Mouse (Mus musculus) embryo, embryonic 11 days (tissue): ENCODE data around the gene Tstd1.

Source experiments
- DNase-seq: peaks from one replicate; pipeline ENCODE4 v3.0.0-alpha.2; 2015

The Tstd1 gene

DNA sequence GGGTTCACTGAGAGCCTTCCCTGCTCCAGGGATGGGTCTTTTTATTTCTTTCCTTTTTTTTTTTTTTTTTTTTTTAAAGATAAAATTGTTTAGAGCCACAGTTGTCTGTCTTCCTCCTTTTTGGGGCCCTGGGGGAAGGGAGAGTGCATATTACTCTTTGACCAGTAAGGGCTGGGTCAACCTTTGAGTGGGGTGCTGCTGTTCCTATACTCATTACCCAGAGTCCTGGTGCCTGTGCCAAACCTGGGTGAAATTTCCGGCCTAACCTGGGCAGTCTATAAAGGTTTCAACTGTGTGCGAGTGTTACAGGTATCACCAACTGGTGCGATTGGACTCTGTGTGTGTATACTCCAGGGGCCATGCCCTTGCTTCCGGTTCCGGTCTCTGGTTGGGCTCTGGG is at the start of gene Tstd1:
Gene Tstd1 (plus strand): TSS at position 213 of the 400 bp plus-strand sequence.
- DNase-seq: no peak

DNA sequence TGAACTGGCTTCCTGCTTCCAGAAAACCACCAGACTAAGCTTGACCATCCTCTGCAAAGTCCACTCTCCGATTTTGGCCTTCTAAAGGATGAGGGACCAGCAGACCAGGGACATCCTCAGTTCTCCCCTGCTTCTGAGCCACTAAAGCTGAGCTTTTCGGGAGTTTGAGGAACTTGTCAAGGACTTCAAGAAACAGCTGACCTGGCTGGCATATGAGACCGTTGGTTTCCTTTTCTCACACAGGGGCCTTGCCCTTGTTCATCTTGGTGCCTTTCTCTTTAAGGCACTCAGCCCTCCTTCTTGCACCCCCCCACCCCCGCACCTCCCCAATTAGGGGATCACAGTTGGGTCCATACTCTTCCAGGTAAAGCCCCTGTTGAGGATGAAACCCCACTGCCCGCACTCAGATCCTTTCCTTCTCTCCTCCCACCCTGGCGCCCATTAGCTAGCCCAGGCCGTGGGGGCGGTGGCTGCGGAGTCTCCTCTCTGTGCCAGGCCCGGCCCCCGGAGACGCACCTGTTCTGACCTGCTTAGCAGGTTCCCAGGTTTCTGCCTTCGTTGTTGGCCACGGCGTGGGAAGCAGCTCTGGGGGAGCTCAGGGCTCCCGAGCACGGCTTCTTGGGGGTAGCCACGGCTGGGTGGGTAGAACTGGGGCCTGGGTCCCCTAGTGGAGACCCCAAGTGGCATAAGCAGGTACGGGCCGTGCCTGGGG is 48.7 kb upstream of the Tstd1 start, which contains the start of gene Nectin4:
Gene Nectin4 (plus strand): TSS at position 255 of the 712 bp plus-strand sequence.
- DNase-seq: no peak

DNA sequence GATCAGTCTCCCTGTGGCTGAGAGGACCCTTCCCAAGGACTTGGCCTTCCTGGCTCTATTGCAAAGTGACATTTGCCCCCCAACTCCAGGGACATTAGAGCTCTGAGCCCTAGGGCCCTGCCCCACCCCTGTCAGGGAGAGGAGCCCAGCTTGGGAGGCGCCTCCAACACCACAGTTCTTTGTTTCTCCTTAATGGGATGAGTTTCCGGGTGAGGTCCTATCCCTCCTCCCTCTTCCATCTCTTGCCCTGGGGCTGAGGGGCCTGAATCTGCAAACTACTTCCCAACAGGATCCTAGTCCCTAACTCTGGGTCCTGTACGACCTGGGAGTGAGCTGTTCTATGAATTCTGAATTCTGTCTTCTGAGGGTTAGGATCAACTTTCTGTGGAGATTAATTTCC is 45.8 kb upstream of the Tstd1 start:
- no peak for DNase-seq

DNA sequence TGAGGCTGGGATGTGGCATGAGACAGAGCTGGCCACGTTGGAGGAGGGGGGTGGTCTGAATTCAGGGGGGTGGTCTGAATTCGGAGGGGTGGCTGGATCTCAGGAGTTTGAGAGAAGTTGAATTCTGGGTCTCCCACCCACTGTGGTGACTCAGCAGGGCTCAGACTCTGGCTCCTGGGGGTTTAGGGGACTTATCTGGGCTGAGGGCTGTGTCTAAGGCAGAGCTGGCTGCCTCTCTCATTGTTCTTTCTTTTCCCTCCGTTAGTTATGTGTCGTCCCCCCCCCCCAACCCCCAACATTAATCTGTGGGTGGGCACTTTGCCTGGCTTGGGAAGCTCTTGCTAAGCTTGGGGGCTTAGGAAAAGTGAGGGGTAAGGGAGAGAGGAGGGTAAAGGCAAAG is 44.7 kb upstream of the Tstd1 start:
- DNase-seq: no peak

DNA sequence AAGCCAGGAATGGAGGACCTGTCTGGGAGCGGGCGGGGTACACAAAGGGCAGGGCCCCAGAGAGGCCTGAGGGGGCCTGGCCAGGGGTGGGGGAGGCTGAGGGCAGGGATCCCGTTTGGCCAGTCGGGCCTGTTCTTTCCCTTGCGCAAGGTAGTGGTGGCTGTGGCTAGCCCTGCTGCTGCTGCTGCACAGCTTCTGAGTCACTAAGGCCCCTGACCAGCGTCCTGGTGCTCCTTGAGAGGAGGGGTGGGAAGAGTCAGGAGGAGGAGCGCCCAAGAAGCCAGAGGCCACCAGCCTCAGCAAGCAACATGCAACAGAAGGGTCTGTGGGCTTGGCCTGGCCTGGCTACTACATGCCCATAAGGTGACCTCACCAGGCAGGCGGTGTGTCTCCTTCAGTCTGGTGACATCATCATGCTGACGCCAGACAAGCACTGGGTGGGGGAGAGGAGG is 43.0 kb upstream of the Tstd1 start:
- no peak for DNase-seq

DNA sequence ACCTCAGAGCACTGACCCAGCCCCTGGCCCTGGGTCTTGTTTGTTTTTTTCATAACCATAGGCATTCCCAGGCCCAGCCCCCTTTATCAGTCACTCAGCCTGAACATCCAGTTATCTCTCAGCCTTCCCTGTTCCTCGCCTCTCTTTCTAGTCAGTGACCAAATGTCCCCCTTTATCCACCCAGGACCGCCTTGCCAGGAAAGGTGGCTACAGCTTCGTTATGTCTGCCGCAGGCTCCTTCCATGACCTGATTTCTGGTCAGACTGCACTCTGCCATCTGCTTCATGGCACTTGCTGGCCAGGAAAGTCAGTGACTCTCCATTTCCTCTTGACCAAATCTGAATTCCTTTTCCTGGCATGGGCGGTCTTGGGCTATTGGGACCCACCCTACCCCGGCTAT is 40.4 kb upstream of the Tstd1 start:
- no peak for DNase-seq

DNA sequence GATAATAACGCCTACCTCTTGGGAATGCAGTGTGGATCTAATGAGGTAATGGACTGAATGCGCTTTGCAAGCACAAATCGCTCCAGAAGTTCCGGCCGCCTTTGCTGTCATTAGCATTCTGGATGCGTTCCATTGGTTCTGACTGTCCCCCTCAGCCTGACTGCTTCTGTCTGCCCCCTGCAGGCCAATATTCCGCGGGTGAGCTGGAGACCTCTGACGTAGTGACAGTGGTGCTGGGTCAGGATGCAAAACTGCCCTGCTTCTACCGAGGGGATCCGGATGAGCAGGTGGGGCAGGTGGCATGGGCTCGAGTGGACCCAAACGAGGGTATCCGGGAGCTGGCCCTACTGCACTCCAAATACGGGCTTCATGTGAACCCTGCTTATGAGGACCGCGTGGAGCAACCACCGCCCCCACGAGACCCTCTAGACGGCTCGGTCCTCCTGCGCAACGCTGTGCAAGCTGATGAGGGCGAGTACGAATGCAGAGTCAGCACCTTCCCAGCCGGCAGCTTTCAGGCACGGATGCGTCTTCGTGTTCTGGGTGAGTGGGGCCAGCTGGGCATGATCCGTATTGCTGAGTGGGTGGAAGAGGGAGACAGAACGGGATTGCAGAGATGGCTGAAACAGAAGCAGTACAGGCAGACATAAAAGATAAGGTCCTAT is 38.6 kb upstream of the Tstd1 start:
- DNase-seq: peak; percentile 86

DNA sequence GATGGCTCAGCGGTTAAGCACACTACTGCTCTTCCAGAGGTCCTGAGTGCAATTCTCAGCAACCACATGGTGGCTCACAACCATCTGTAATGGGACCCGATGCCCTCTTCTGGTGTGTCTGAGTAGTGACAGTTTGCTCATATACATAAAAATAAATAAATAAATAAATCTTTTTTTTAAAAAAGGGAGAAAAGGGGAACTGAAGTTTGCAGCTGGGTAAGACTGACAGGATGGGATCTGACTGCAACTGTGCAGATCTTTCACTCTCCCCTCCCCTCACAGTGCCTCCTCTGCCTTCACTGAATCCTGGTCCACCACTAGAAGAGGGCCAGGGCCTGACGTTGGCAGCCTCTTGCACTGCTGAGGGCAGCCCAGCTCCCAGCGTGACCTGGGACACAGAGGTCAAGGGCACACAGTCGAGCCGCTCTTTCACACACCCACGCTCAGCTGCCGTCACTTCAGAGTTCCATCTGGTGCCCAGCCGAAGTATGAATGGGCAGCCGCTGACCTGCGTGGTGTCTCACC is 36.5 kb upstream of the Tstd1 start:
- DNase-seq: no peak

DNA sequence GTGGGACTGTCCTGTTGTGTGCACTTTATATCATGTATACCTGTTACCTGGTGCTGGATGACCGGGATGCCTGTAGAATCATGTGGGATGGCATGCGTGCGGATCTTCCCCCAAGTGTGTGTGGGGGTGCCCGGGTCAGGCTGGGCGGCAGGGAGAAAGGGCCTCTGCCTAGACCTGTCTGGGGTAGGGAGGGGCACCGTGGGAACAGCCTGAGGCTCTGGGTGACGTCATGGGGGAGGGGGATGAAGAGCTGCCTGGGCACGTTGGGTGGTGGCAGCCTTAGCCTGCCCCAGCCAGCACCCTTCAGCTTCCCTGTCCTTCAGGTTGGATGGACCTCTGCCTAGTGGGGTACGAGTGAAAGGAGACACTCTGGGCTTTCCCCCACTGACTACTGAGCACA is 34.3 kb upstream of the Tstd1 start:
- DNase-seq: no peak

DNA sequence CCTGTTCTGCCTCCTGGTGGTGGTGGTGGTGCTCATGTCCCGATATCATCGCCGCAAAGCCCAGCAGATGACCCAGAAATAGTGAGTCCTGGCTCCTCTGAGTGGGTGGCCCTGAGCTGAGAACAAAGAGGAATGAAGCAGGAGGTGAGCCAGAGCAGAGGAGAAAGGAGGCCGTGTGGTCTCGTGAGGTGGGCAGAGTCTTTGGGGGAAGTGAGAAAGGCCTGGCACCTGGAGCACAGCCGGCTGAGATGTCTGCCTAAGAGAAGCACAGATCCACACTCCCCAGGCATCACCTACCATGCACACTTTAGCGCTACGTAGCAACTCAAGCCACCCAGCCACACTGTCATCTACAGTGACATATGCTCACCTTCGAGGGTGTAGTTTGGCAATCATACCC is 33.5 kb upstream of the Tstd1 start:
- no peak for DNase-seq

DNA sequence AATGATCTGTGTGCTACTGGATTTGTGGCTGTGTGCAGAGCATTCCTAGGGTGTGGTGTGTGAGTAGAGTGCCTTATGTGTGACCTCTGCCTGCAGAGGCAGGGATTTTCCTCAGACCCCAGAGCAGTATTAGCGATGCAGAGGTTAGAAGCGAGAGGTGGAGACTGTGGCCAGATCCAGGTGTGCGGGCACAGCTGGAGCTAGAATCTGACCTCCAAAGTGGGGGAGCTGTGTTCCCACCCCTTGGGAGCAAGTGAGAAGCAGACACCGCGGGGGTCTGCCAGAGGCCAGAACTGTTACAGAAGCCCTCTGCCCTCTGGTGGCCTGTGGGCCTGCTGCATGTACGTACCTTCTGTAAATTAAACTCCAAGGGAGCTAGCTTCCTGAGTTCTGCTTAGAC is 31.6 kb upstream of the Tstd1 start:
- DNase-seq: peak; percentile 72

DNA sequence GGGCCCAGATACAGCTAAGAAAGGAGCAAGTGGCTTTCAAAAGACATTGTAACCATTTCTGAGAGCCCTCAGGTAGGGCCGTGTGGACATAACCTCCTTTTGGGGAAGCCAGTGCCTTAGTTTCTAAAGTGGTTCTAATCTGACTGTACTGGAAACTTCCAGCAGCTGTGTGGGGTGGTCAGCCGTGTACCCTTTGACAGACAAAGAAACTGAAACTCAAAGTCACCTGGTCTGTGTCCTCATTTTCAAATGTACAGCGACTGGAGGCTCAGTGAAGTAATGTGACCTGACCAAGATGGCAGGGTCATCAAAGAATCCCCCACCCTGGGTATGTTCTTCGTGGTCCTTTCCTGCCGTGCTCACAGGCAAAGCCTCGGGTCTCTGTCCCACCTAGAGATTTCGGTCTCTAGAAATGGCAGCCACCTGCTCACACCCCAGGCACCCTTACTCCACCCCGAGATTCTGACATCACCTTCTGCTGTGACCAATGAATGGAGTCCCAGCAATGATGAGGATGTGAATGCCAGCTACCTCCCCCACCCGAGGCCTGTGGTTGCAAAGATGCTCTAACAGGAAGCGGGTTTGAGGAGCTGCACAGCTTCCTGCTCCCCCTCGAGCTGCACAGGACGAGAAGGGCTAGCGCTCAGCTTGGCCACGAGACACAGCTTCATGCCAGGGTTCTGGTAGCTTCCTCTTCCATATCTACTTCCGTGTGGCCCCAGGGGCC is 30.1 kb upstream of the Tstd1 start, which contains the start of gene Arhgap30:
Gene Arhgap30 (plus strand): TSS at position 579 of the 727 bp plus-strand sequence.
- no peak for DNase-seq

DNA sequence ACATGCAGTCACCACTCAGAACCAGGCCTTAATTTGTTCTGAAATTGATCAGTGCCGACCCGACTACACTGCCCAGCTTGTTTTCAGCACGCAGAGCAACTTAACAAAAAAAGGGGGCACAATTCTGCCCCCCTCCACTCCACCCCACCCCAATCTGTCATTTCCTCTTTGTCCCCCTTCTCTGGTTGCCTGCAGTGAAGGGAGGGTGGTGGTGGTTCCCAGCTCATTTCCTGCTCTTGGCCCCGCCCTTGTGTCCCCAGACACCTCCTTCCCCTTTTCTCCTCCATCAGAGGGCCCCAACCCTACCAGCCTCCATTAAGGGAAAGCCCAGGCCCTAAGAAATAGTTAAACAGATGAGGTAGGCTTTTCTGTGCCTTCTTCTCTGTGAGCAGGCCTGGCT is 28.6 kb upstream of the Tstd1 start:
- DNase-seq: no peak

DNA sequence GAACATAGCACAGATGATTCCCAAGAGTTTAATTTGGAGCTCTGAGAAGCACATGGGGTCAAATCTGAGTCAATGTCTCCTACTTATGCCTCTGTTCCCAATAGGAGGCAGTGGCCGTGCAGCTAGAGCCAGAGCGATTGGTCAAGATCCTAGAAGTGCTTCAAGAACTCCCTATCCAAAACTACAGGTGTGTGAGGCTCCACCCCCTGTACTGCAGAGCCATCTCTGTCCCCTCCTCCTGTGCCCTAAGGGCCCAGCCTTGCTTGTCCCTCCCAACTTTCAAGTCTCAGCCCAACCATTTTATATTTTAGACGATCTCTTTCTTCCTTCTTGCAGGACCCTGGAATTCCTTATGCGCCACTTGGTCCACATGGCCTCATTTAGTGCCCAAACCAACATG is 16.9 kb upstream of the Tstd1 start:
- no peak for DNase-seq

DNA sequence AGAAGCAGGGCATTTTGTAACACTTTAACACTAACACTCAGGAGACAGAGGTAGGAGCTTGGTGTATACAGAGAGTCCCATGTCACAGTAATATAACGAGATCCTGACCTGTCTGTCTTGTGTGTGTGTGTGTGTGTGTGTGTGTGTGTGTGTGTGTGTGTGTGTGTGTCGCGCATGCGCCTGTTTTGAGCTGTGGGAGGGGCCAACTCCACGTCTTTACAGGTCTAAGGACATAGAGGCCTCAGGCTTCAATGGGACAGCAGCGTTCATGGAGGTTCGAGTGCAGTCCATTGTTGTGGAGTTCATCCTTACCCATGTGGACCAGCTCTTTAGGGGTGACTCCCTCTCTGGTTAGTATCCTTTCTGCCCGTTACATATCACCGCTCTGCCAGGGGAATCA is 15.7 kb upstream of the Tstd1 start:
- no peak for DNase-seq

DNA sequence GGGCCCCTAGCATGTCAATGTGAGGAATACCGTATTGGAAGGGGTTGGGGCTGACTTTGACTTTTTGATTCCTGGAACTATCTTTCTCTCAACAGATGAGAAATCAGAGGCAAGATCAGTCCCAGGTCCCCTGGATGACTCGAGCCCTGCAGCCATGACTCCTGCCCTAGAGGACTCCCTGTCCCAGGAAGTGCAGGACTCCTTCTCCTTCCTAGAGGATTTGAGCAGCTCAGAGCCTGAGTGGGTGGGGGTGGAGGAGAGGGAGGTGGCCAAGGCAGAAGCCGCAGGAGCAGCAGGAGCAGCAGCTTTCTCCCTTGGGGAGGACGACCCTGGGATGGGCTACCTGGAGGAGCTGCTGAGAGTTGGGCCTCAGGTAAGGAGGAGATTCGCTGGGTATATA is 11.4 kb upstream of the Tstd1 start:
- DNase-seq: no peak

DNA sequence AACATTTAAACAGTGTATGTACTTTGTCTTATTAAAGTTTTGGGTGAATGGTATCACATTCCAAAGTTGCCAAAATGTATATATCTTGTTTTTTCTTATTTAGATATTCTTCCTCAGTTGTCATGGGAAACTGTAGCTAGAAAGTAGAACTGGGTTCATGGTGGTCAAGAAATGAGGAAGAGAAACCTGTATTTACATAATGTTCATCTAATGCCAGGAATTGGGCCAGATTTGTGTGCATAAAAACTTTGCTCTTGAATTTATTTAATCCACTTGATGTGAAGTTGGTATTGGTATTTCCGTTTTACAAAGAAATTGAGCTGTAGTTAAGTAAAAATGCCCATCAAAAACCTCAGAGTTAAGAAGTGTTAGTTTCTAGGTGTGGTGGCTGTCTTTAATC is 8.4 kb upstream of the Tstd1 start:
- no peak for DNase-seq

DNA sequence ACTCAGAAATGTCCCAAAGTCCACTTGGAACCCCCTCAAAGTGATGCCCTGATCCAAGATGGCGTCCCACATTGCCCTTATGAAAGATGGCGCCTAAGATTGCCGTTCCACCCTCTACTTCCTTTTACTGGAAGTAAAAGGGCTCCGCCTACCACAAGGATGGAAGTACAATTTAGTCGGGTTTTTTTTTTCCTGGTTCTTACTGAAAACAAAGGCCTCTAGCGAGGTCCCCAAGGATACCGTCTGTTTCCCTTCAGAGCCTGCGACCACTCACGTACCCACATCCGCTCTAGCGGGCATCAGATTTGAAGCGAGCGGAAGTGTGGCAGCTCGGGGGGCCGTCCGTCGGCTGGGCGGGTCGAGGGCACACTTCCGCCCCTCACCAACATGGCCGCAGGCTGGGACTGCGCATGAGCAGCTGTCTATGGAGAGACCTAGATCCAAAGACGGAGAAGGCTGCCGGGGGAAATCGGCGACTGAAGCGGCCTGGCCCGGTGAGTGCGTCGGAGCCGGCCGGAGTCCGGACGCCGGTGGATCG is 7.7 kb upstream of the Tstd1 start, which contains the start of gene Usf1:
Gene Usf1 (plus strand): TSS at position 367 of the 538 bp plus-strand sequence.
- DNase-seq: peak; percentile 97

DNA sequence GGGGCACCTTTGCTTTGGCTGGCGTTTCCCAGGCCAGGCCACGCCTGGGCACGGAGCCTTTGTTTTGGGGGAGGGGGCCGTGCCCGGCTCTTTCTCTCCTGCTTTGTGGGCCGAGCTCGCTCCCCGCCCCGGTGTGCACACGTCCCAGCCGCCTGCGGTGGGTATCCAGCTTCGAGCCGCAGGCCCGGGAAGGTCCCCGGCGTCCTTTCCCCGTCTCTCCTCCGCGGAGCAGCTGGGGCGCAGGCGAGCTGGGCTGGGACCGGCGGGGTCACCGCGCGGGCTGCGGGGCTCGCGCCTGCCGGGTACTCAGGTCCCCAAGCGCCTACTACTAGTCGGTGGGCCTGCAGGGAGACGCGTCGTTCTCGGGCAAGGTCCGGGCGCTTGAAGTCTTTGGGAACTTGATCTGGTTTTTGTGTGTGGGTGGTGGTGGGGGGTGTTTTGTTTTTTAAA is 7.2 kb upstream of the Tstd1 start:
- DNase-seq: no peak

DNA sequence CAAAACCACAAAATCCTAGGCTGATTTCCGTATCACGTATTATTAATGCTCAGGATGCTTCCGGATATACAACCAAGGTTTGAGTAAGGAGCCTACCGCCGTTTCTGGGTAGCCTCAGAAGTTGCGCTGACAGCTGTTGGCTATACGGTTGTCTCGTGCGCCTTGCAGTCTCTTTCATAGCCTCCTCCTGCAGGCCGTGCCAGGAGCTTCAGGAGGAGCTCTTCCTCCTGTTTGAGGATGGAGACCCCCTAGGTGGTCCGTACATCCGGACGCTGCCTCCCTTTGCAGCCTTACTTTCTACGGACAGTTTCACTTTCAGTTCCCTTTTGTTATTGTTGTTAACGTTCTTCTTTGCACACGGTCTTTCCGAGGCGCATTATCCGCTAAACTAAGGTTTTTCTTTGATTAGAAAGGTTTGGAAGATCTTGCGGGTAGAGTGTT is 6.7 kb upstream of the Tstd1 start:
- DNase-seq: peak; percentile 78

DNA sequence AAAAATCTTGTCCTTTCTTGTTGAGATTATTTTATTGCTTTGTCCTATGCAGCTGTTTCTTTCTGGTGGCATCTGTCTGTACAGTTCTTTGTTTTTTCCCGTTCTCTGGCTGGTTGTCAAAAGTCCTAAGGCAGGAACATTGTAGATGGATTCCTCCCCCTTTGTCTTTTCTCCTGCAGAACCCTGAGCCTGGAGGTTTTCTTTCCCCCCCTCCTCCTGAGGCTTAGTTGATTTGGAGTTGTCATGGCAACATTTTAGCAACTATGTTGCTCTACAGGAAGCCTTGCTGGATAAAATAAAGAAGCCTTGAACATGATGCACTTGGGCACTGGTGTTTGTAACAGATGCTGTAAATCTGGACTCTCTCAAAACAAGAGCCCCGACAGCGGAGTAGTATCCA is 6.2 kb upstream of the Tstd1 start:
- peak; percentile 49 for DNase-seq

DNA sequence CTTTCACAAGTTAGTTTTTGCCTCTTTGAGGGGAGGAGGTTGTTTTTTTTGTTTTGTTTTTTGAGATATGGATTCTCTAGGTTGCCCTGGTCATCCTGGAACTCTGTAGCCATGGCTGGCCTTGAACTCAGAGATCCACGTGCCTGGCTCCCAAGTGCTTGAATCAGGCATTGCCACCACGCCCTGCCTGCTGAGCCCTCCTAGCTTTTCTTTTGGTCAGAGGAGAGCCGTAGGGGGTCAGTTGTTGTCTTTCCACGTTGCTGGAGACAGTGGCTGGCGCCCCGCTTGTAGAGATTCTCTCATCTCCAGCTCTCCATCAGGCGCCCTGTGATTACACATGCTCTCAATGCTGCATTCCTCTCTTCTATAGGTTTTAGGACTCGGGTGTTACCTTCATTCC is 5.1 kb upstream of the Tstd1 start:
- no peak for DNase-seq

DNA sequence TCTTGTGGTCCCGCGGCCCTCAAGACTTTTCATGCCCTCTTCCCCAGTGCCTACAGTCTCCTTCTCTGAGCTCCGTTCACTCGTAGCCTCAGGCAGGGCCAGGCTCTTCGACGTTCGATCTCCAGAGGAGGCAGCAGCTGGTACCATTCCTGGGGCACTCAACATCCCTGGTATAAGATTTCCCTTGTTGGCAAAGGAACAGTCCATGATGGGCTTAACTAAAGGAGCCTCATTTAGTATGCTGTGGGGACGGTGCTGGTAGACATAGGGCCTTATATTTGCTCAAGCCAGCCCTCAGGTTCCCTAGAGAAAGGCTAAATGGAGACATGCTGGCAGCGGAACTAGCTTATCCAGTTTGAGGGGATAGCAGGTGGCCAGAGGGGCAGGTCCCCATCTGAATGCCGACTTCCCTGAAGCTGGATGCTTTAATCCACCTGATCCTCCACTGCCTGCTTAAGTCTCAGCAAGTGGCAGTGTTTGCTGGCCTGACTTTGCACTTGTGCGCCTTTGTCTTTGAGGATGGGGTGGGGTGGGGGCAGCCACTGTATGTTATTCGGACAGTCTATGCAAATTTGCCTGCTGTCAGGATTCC is 715 bp downstream of the Tstd1 start:
- DNase-seq: no peak
